Mouse (Mus musculus) liver, embryonic 12.5 days (tissue): Measurements from ENCODE around the gene Lsr. TPM values are rescaled to one million over a fixed set of nuclear protein-coding genes. Genes with fewer than 3 reads are reported as not detected.

Experiments
- ATAC-seq: fragments of 200-750 bp; cut with Nextera tagmentation; 2 replicates; pipeline ENCODE4 v1.8.0; 2017; ENCODE audit warnings: moderate number of reproducible peaks, mild to moderate bottlenecking, moderate library complexity
- H3K27ac ChIP-seq: fragments of 300-500 bp; sonication (generic); 2 replicates; pipeline ENCODE4 v1.5.1; 2016; ENCODE audit warnings: mild to moderate bottlenecking
- H3K27me3 ChIP-seq: fragments of 300-500 bp; sonication (generic); replicated peaks from 2 replicates; pipeline ENCODE4 v1.6.1; 2016; ENCODE audit warnings: mild to moderate bottlenecking, moderate library complexity
- H3K36me3 ChIP-seq: fragments of 300-500 bp; sonication (generic); 2 replicates; pipeline ENCODE4 v1.6.1; 2016; ENCODE audit warnings: mild to moderate bottlenecking, moderate library complexity
- H3K4me1 ChIP-seq: fragments of 300-500 bp; sonication (generic); 2 replicates; pipeline ENCODE4 v1.6.1; 2016
- H3K4me2 ChIP-seq: fragments of 300-500 bp; sonication (generic); 2 replicates; pipeline ENCODE4 v1.6.1; 2016; ENCODE audit warnings: mild to moderate bottlenecking, moderate library complexity
- H3K4me3 ChIP-seq: fragments of 300-500 bp; sonication (generic); 2 replicates; pipeline ENCODE4 v1.5.1; 2016; ENCODE audit warnings: mild to moderate bottlenecking, moderate library complexity
- H3K9ac ChIP-seq: fragments of 300-500 bp; sonication (generic); 2 replicates; pipeline ENCODE4 v1.6.1; 2016; ENCODE audit warnings: mild to moderate bottlenecking, moderate library complexity
- H3K9me3 ChIP-seq: fragments of 300-500 bp; sonication (generic); replicated peaks from 2 replicates; pipeline ENCODE4 v1.6.1; 2016; ENCODE audit warnings: mild to moderate bottlenecking, moderate library complexity
- WGBS: fragments of 180-500 bp; shearing (Covaris S2); methylation state at CpG from one replicate; pipeline ENCODE4 v1.1.7; 2016; ENCODE audit not compliant: insufficient replicate concordance; 5-methylcytosine and 5-hydroxymethylcytosine counted together
- polyA plus RNA-seq: library from polyadenylated mRNA; unstranded; fragments of >200 nt; fragmentation: Nextera tagmentation; extraction: Ambion mirVana; gene quantifications from 2 replicates; pipeline ENCODE4 v1.2.1, GENCODE M21; 2016

The Lsr gene
- polyA plus RNA-seq, 1 experiment from 2014 or later = 28.2 TPM

- peaks cover 39% of the 10 kb centered on the region for H3K36me3 ChIP-seq
- WGBS = 84% methylated on average over 9 of the region's 9 CpGs
- ATAC-seq = no peak
- H3K9me3 ChIP-seq = no peaks in the 10 kb centered on the region
- no peak overlapping the region for H3K27ac ChIP-seq
- no peak overlapping the region for H3K9ac ChIP-seq
- no peak overlapping the region for H3K4me3 ChIP-seq
- peaks cover 38% of the 10 kb centered on the region for H3K4me1 ChIP-seq
- H3K27me3 ChIP-seq = no peaks in the 10 kb centered on the region
- H3K4me2 ChIP-seq = no peak overlapping the region
Measured at GRCm38 (mm10) chr7:30958866-30959487, 14.3 kb downstream of the Lsr start.

- H3K27me3 ChIP-seq = no peaks in the 10 kb centered on the region
- H3K4me1 ChIP-seq = peaks cover 38% of the 10 kb centered on the region
- H3K9me3 ChIP-seq = no peaks in the 10 kb centered on the region
- no peak for ATAC-seq
- H3K9ac ChIP-seq = peak overlapping the region; percentile 100
- WGBS = 80% methylated on average over 28 of the region's 28 CpGs
- peak overlapping the region; percentile 99 for H3K4me3 ChIP-seq
- peak overlapping the region; percentile 95 for H3K27ac ChIP-seq
- H3K36me3 ChIP-seq = peaks cover 46% of the 10 kb centered on the region
- H3K4me2 ChIP-seq = peak overlapping the region; percentile 96
Measured at GRCm38 (mm10) chr7:30958109-30958865, 15.0 kb downstream of the Lsr start.

- Histone ChIP-seq H3K9ac (peak overlapping the region; percentile 100), H3K4me3 (peak overlapping the region; percentile 99), H3K9me3 (no peaks in the 10 kb centered on the region), H3K4me2 (peak overlapping the region; percentile 96), H3K4me1 (peaks cover 35% of the 10 kb centered on the region), H3K27ac (peak overlapping the region; percentile 95), H3K36me3 (peaks cover 55% of the 10 kb centered on the region), H3K27me3 (no peaks in the 10 kb centered on the region)
- peak; percentile 77 for ATAC-seq
- 1% methylated on average over 42 of the region's 43 CpGs for WGBS
Measured at GRCm38 (mm10) chr7:30957367-30957783, 15.9 kb downstream of the Lsr start.

GRCm38 (mm10) chr7:30956756-30957366 is 16.4 kb downstream of the Lsr start, which contains the start of gene Usf2:
Gene Usf2 (minus strand): TSS chr7:30956803.
- Histone ChIP-seq H3K9ac (peak within 1 kb of the TSS; percentile 100), H3K27me3 (no peaks in the 10 kb centered on the region), H3K27ac (peak within 1 kb of the TSS; percentile 95), H3K36me3 (peaks cover 55% of the 10 kb centered on the region), H3K4me2 (peak within 1 kb of the TSS; percentile 96), H3K4me1 (peaks cover 38% of the 10 kb centered on the region), H3K4me3 (peak within 1 kb of the TSS; percentile 99), H3K9me3 (no peaks in the 10 kb centered on the region)
- peak; percentile 25; the same call in 1 of the 2 replicates for ATAC-seq
- WGBS = under 1% methylated on average over 24 of the region's 82 CpGs

- H3K9me3 ChIP-seq = no peaks in the 10 kb centered on the region
- no peaks in the 10 kb centered on the region for H3K27me3 ChIP-seq
- H3K4me2 ChIP-seq = peak overlapping the region; percentile 96
- peak overlapping the region; percentile 99 for H3K4me3 ChIP-seq
- H3K27ac ChIP-seq = peak overlapping the region; percentile 95
- 2% methylated on average over 30 of the region's 49 CpGs for WGBS
- H3K9ac ChIP-seq = peak overlapping the region; percentile 100
- H3K36me3 ChIP-seq = peaks cover 59% of the 10 kb centered on the region
- peak; percentile 13; the same call in 1 of the 2 replicates for ATAC-seq
- peaks cover 38% of the 10 kb centered on the region for H3K4me1 ChIP-seq
Measured at GRCm38 (mm10) chr7:30956357-30956751, 16.9 kb downstream of the Lsr start.

- peak overlapping the region; percentile 96 for H3K4me2 ChIP-seq
- H3K27ac ChIP-seq = peak overlapping the region; percentile 95
- H3K9me3 ChIP-seq = no peaks in the 10 kb centered on the region
- ATAC-seq = peak; percentile 74
- H3K9ac ChIP-seq = peak overlapping the region; percentile 100
- 1% methylated on average over 62 of the region's 64 CpGs for WGBS
- no peaks in the 10 kb centered on the region for H3K27me3 ChIP-seq
- peaks cover 38% of the 10 kb centered on the region for H3K4me1 ChIP-seq
- peak overlapping the region; percentile 99 for H3K4me3 ChIP-seq
- peaks cover 65% of the 10 kb centered on the region for H3K36me3 ChIP-seq
Measured at GRCm38 (mm10) chr7:30955584-30956356, 17.5 kb downstream of the Lsr start.

- Histone ChIP-seq H3K9me3 (no peaks in the 10 kb centered on the region), H3K9ac (peak overlapping the region; percentile 100; the same call in 1 of the 2 replicates), H3K27ac (no peak overlapping the region), H3K4me3 (peak overlapping the region; percentile 99), H3K4me1 (peaks cover 38% of the 10 kb centered on the region), H3K36me3 (peaks cover 73% of the 10 kb centered on the region), H3K27me3 (no peaks in the 10 kb centered on the region), H3K4me2 (peak overlapping the region; percentile 96)
- ATAC-seq = no peak
- WGBS = 86% methylated on average over 12 of the region's 12 CpGs
Measured at GRCm38 (mm10) chr7:30954971-30955520, 18.2 kb downstream of the Lsr start.

GRCm38 (mm10) chr7:30954036-30954435 is 19.2 kb downstream of the Lsr start:
- H3K27ac ChIP-seq = no peak overlapping the region
- peaks cover 38% of the 10 kb centered on the region for H3K4me1 ChIP-seq
- H3K4me3 ChIP-seq = no peak overlapping the region
- ATAC-seq = no peak; the same call in 1 of the 2 replicates
- no peaks in the 10 kb centered on the region for H3K27me3 ChIP-seq
- 69% methylated on average over 3 of the region's 3 CpGs for WGBS
- H3K36me3 ChIP-seq = peaks cover 75% of the 10 kb centered on the region
- no peak overlapping the region for H3K4me2 ChIP-seq
- H3K9me3 ChIP-seq = no peaks in the 10 kb centered on the region
- no peak overlapping the region for H3K9ac ChIP-seq

GRCm38 (mm10) chr7:30953459-30953858 is 19.8 kb downstream of the Lsr start:
- peaks cover 36% of the 10 kb centered on the region for H3K4me1 ChIP-seq
- H3K9me3 ChIP-seq = no peaks in the 10 kb centered on the region
- no peak overlapping the region for H3K4me2 ChIP-seq
- no peak overlapping the region for H3K27ac ChIP-seq
- 57% methylated on average over 6 of the region's 6 CpGs for WGBS
- H3K36me3 ChIP-seq = peaks cover 74% of the 10 kb centered on the region
- no peak for ATAC-seq
- no peaks in the 10 kb centered on the region for H3K27me3 ChIP-seq
- no peak overlapping the region for H3K4me3 ChIP-seq
- H3K9ac ChIP-seq = no peak overlapping the region

GRCm38 (mm10) chr7:30952441-30953265 is 20.6 kb downstream of the Lsr start:
- no peaks in the 10 kb centered on the region for H3K27me3 ChIP-seq
- H3K9me3 ChIP-seq = no peaks in the 10 kb centered on the region
- H3K27ac ChIP-seq = no peak overlapping the region
- no peak overlapping the region for H3K9ac ChIP-seq
- no peak overlapping the region for H3K4me3 ChIP-seq
- no peak overlapping the region for H3K4me2 ChIP-seq
- H3K4me1 ChIP-seq = peaks cover 28% of the 10 kb centered on the region
- peaks cover 71% of the 10 kb centered on the region for H3K36me3 ChIP-seq
- no peak for ATAC-seq
- 82% methylated on average over 16 of the region's 16 CpGs for WGBS
